ENCODE assay signal across 8 mouse cellular contexts in the genomic region with DNA sequence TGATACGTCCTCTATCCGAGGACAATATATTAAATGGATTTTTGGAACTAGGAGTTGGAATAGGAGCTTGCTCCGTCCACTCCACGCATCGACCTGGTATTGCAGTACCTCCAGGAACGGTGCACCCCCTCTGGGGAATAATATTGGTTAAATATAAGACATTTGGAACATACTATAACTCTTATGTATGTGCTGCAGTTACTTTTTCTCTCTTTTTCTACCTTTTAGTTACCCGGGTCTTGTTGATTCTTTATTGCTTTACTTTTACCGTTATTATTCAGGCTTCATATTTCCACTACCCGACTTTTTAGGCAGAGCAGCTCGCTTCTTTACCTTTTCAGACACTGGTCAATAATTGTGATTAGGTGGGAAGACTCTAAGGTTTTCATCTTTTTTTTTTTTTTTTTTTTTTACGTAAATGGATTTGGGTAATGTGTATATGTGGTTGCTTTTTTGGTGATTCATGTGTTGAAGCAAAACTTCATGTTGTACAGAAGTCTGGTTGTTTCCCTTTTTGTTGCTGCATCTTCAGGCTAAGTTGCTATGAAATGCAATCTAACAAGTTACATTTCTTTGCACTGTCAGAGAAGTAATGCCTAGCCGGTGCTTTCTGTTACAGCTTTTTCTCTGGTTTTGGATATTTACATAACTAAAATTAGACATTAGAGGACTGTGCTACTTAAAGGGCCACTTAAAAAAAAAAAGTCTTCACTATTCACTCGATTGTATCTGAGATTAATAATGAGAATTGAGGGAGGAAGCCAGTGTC. TPM values are rescaled to one million over a fixed set of nuclear protein-coding genes. Genes with fewer than 3 reads are reported as not detected.
DNase-seq lines count a peak whose midpoint lies in the region; ATAC-seq and TF ChIP-seq lines count a peak whose summit lies in the region.

No protein-coding gene starts in this region.

- H3K4me2 ChIP-seq in limb, embryonic 11.5 days (ENCODE audit: low read depth, severe bottlenecking): peak overlapping the region; percentile 3; the same call in 1 of the 2 replicates
- peak overlapping the region; percentile 52 for H3K4me2 ChIP-seq in embryonic facial prominence, embryonic 14.5 days (ENCODE audit: low read depth, low read length)
- no peak overlapping the region for H3K4me2 ChIP-seq in liver, embryonic 14.5 days (ENCODE audit: low read depth)

- TF ChIP-seq CTCF in liver, embryonic 14.5 days (IDR thresholded peaks at IDR 0.05; ENCODE audit: low read depth): no peak

- ATAC-seq in limb, embryonic 11.5 days (ENCODE audit: insufficient number of reproducible peaks, low FRiP score, low TSS enrichment, low read depth): peak; percentile 55
- ATAC-seq in embryonic facial prominence, embryonic 14.5 days (ENCODE audit: low read depth): peak; percentile 81
- peak; percentile 31 for ATAC-seq in inflammation-experienced regulatory T-cells, adult 6 months
- peak; percentile 76 for ATAC-seq in liver, embryonic 14.5 days (ENCODE audit: insufficient read depth)

- H3K4me1 ChIP-seq in limb, embryonic 11.5 days (ENCODE audit: control insufficient read depth, insufficient read depth, low read length): no peaks in the 10 kb centered on the region; the same call in 1 of the 2 replicates
- H3K4me1 ChIP-seq in limb, embryonic 10.5 days: peaks cover 13% of the 10 kb centered on the region
- H3K4me1 ChIP-seq in embryonic facial prominence, embryonic 14.5 days (ENCODE audit: control insufficient read depth, insufficient read depth, low read length): peaks cover 9% of the 10 kb centered on the region; the same call in 1 of the 2 replicates
- no peaks in the 10 kb centered on the region for H3K4me1 ChIP-seq in liver, embryonic 14.5 days (replicated peaks; ENCODE audit: control insufficient read depth in 2 of 2, insufficient read depth in 2 of 2, low read length in 1 of 2)

- no peak overlapping the region for H3K9ac ChIP-seq in limb, embryonic 11.5 days (ENCODE audit: low read length)
- H3K9ac ChIP-seq in embryonic facial prominence, embryonic 14.5 days (ENCODE audit: low read depth, low read length): no peak overlapping the region
- H3K9ac ChIP-seq in liver, embryonic 14.5 days (replicated peaks): no peak overlapping the region

- no peak for TF ChIP-seq EP300 in liver, embryonic 14.5 days (IDR thresholded peaks at IDR 0.05; ENCODE audit: low read depth)

- no peak overlapping the region for H3K4me3 ChIP-seq in limb, embryonic 11.5 days (ENCODE audit: low read depth, low read length)
- no peak overlapping the region for H3K4me3 ChIP-seq in limb, embryonic 10.5 days
- H3K4me3 ChIP-seq in embryonic facial prominence, embryonic 14.5 days (ENCODE audit: low read depth, low read length): peak overlapping the region; percentile 28
- H3K4me3 ChIP-seq in liver, embryonic 14.5 days (ENCODE audit: insufficient read depth in 1 of 2, low read depth in 2 of 2, low read length in 2 of 2): no peak overlapping the region

- no peak for DNase-seq in limb, embryonic 11.5 days (ENCODE audit: low spot score)
- DNase-seq in limb, embryonic 10.5 days (ENCODE audit: low spot score): no peak
- peak; percentile 79 for DNase-seq in MN1 (ENCODE audit: low spot score)
- DNase-seq in embryonic facial prominence, embryonic 14.5 days (ENCODE audit: low spot score): peak; percentile 79
- no peak for DNase-seq in liver, embryonic 14.5 days (ENCODE audit: low read depth in 3 of 3, low spot score in 3 of 3)
- peak; percentile 56 for DNase-seq in retina, postnatal 1 day
- no peak for DNase-seq in gastrocnemius, adult 8-10 months (ENCODE audit: low spot score in 2 of 2)

- 7% methylated on average over 11 of the region's 13 CpGs for WGBS in limb, embryonic 11.5 days
- 8% methylated on average over 13 of the region's 13 CpGs for WGBS in limb, embryonic 10.5 days
- 4% methylated on average over 11 of the region's 13 CpGs for WGBS in embryonic facial prominence, embryonic 14.5 days
- 2% methylated on average over 11 of the region's 13 CpGs for WGBS in liver, embryonic 14.5 days (ENCODE audit: insufficient replicate concordance)

- H3K36me3 ChIP-seq in limb, embryonic 11.5 days (ENCODE audit: control insufficient read depth, insufficient read depth, low read length): no peaks in the 10 kb centered on the region
- H3K36me3 ChIP-seq in limb, embryonic 10.5 days: no peaks in the 10 kb centered on the region
- H3K36me3 ChIP-seq in embryonic facial prominence, embryonic 14.5 days (ENCODE audit: control insufficient read depth, insufficient read depth, low read length): no peaks in the 10 kb centered on the region
- H3K36me3 ChIP-seq in liver, embryonic 14.5 days (replicated peaks; ENCODE audit: control insufficient read depth, insufficient read depth, low read depth): no peaks in the 10 kb centered on the region

- H3K27me3 ChIP-seq in limb, embryonic 11.5 days (ENCODE audit: control insufficient read depth, insufficient read depth, low read length): no peaks in the 10 kb centered on the region
- peaks cover 22% of the 10 kb centered on the region for H3K27me3 ChIP-seq in limb, embryonic 10.5 days (ENCODE audit: low read depth, poor library complexity, severe bottlenecking)
- no peaks in the 10 kb centered on the region for H3K27me3 ChIP-seq in embryonic facial prominence, embryonic 14.5 days (replicated peaks; ENCODE audit: control insufficient read depth, insufficient read depth, low read length)
- peaks cover 19% of the 10 kb centered on the region for H3K27me3 ChIP-seq in liver, embryonic 14.5 days (ENCODE audit: control insufficient read depth, insufficient read depth, low read length)

- H3K9me3 ChIP-seq in limb, embryonic 11.5 days (ENCODE audit: control insufficient read depth, low read length): no peaks in the 10 kb centered on the region
- H3K9me3 ChIP-seq in limb, embryonic 10.5 days (replicated peaks): no peaks in the 10 kb centered on the region
- H3K9me3 ChIP-seq in embryonic facial prominence, embryonic 14.5 days (ENCODE audit: control insufficient read depth, low read length): no peaks in the 10 kb centered on the region
- no peaks in the 10 kb centered on the region for H3K9me3 ChIP-seq in liver, embryonic 14.5 days (ENCODE audit: control insufficient read depth, low read length)

- H3K27ac ChIP-seq in limb, embryonic 11.5 days (replicated peaks; ENCODE audit: low read depth, low read length): no peak overlapping the region
- H3K27ac ChIP-seq in limb, embryonic 10.5 days: no peak overlapping the region
- no peak overlapping the region for H3K27ac ChIP-seq in embryonic facial prominence, embryonic 14.5 days (replicated peaks; ENCODE audit: low read depth, low read length)
- H3K27ac ChIP-seq in liver, embryonic 14.5 days: no peak overlapping the region

RNA-seq across cellular contexts. Expression of a gene that starts 25.1 kb away (rescaled TPM):
- 3.9 and 4.2 TPM in 2 replicates for polyA plus RNA-seq in limb, embryonic 11.5 days (2014; fragmentation: Nextera tagmentation; extraction: Ambion mirVana)
- polyA plus RNA-seq in limb, embryonic 10.5 days (2016; fragmentation: Nextera tagmentation; extraction: Ambion mirVana): 3.1 and 4.4 TPM in 2 replicates
- polyA plus RNA-seq in embryonic facial prominence, embryonic 14.5 days (2014; fragmentation: Nextera tagmentation; extraction: Ambion mirVana): 5.9 and 7.6 TPM in 2 replicates
- under 1 TPM in 1 of 3 experiments, not detected in 2; 0.47 TPM for polyA plus RNA-seq in inflammation-experienced regulatory T-cells, adult 6 months (2017; shearing (Covaris generic))
- 1.9 and 2.9 TPM in 2 replicates for polyA plus RNA-seq in liver, embryonic 14.5 days (2012; rRNA removed)
- 6.4 and 7.4 TPM in 2 replicates for polyA plus RNA-seq in liver, embryonic 14.5 days (2014; fragmentation: Nextera tagmentation; extraction: Ambion mirVana)
- total RNA-seq in gastrocnemius, adult 8-10 months (2022): 10 to 100 TPM; 35.8 to 50.4 (median 44.8) TPM

RNA-seq across cellular contexts. Expression of a gene that starts 46.9 kb away (rescaled TPM):
- polyA plus RNA-seq in limb, embryonic 11.5 days (2014; fragmentation: Nextera tagmentation; extraction: Ambion mirVana): 28.9 and 30.1 TPM in 2 replicates
- 30.7 and 31.9 TPM in 2 replicates for polyA plus RNA-seq in limb, embryonic 10.5 days (2016; fragmentation: Nextera tagmentation; extraction: Ambion mirVana)
- polyA plus RNA-seq in embryonic facial prominence, embryonic 14.5 days (2014; fragmentation: Nextera tagmentation; extraction: Ambion mirVana): 30.4 and 31.4 TPM in 2 replicates
- polyA plus RNA-seq in inflammation-experienced regulatory T-cells, adult 6 months (2017; shearing (Covaris generic)): 1 to 10 TPM; 3.4 to 4.2 (median 4.1) TPM
- polyA plus RNA-seq in liver, embryonic 14.5 days (2012; rRNA removed): 17.7 and 23.1 TPM in 2 replicates
- 40.2 and 48.1 TPM in 2 replicates for polyA plus RNA-seq in liver, embryonic 14.5 days (2014; fragmentation: Nextera tagmentation; extraction: Ambion mirVana)
- total RNA-seq in gastrocnemius, adult 8-10 months (2022): 10 to 100 TPM; 14.3 to 17.5 (median 15.7) TPM

RNA-seq across cellular contexts. Expression of a gene that starts 47.0 kb away (rescaled TPM):
- polyA plus RNA-seq in limb, embryonic 11.5 days (2014; fragmentation: Nextera tagmentation; extraction: Ambion mirVana): 4.5 and 5.2 TPM in 2 replicates
- polyA plus RNA-seq in limb, embryonic 10.5 days (2016; fragmentation: Nextera tagmentation; extraction: Ambion mirVana): 2.0 and 4.7 TPM in 2 replicates
- 4.0 and 4.1 TPM in 2 replicates for polyA plus RNA-seq in embryonic facial prominence, embryonic 14.5 days (2014; fragmentation: Nextera tagmentation; extraction: Ambion mirVana)
- polyA plus RNA-seq in inflammation-experienced regulatory T-cells, adult 6 months (2017; shearing (Covaris generic)): not detected
- 0.39 and 0.50 TPM in 2 replicates for polyA plus RNA-seq in liver, embryonic 14.5 days (2012; rRNA removed)
- 0.67 and 0.81 TPM in 2 replicates for polyA plus RNA-seq in liver, embryonic 14.5 days (2014; fragmentation: Nextera tagmentation; extraction: Ambion mirVana)
- total RNA-seq in gastrocnemius, adult 8-10 months (2022): not detected

Comparison
In these comparisons a context has a peak if more than half of its experiments do, and no peak if none do; other contexts are left out.
1. ATAC-seq: peak in every context shown above with its lines; median percentile 81 in embryonic facial prominence, embryonic 14.5 days; 76 in liver, embryonic 14.5 days; 55 in limb, embryonic 11.5 days; 31 in inflammation-experienced regulatory T-cells, adult 6 months.
2. DNase-seq: peak in MN1 (single experiment), embryonic facial prominence, embryonic 14.5 days (single experiment) and retina, postnatal 1 day (single experiment); none in limb, embryonic 11.5 days (single experiment), limb, embryonic 10.5 days (single experiment), liver, embryonic 14.5 days (0 of 3) and gastrocnemius, adult 8-10 months (0 of 2).